Mouse (Mus musculus) erythroblast, embryonic 14.5 days (primary cell): ENCODE results near the gene Tmpo. TPM values are rescaled to one million over a fixed set of nuclear protein-coding genes. Genes with fewer than 3 reads are reported as not detected.

Source experiments
- H3K27me3 ChIP-seq: 2 replicates; pipeline ENCODE4 v1.6.1; 2012; ENCODE audit warnings: inconsistent platforms; ENCODE audit not compliant: control insufficient read depth
- H3K36me3 ChIP-seq: 2 replicates; pipeline ENCODE4 v1.6.1; 2012; ENCODE audit warnings: mild to moderate bottlenecking, inconsistent platforms; ENCODE audit not compliant: control insufficient read depth
- H3K4me1 ChIP-seq: 2 replicates; pipeline ENCODE4 v1.6.1; 2012; ENCODE audit warnings: inconsistent platforms; ENCODE audit not compliant: control insufficient read depth
- H3K4me3 ChIP-seq: replicated peaks from 2 replicates; pipeline ENCODE3; 2012; ENCODE audit warnings: moderate library complexity, mild to moderate bottlenecking, inconsistent platforms
- H3K9me3 ChIP-seq: 2 replicates; pipeline ENCODE4 v1.6.1; 2012; ENCODE audit warnings: low read length, inconsistent platforms, mixed read lengths; ENCODE audit not compliant: control insufficient read depth
- GATA1 ChIP-seq: IDR thresholded peaks from 2 replicates; pipeline ENCODE4 v1.6.1; 2012; ENCODE audit warnings: low read length, inconsistent platforms, mixed read lengths
- TAL1 ChIP-seq: IDR thresholded peaks from 3 replicates; pipeline ENCODE4 v1.6.1; 2012; ENCODE audit warnings: low read length, inconsistent platforms, mixed read lengths
- polyA plus RNA-seq: library from polyadenylated mRNA; stranded (reverse); fragments of >175 nt; gene quantifications from 2 replicates; pipeline ENCODE4 v1.2.3, GENCODE M21; 2012

Tmpo gene
- polyA plus RNA-seq, 1 experiment, result 37.9 TPM

GRCm38 (mm10) chr10:91179834-91180233 lies 1.3 kb downstream of the Tmpo start:
- TF ChIP-seq TAL1, result no peak
- no peak for TF ChIP-seq GATA1
- H3K4me1 ChIP-seq, result peaks cover 57% of the 10 kb centered on the region
- H3K9me3 ChIP-seq, result no peaks in the 10 kb centered on the region
- H3K4me3 ChIP-seq, result peak overlapping the region; percentile 88
- H3K27me3 ChIP-seq, result no peaks in the 10 kb centered on the region
- H3K36me3 ChIP-seq, result peaks cover 6% of the 10 kb centered on the region

GRCm38 (mm10) chr10:91177201-91177600 lies 3.9 kb downstream of the Tmpo start:
- Histone ChIP-seq H3K36me3 (peaks cover 6% of the 10 kb centered on the region), H3K9me3 (no peaks in the 10 kb centered on the region)
- TF ChIP-seq GATA1 (no peak), TAL1 (no peak)

GRCm38 (mm10) chr10:91172329-91173100 lies 8.6 kb downstream of the Tmpo start:
- TF ChIP-seq TAL1, result no peak
- no peak for TF ChIP-seq GATA1
- no peaks in the 10 kb centered on the region for H3K27me3 ChIP-seq
- peak overlapping the region; percentile 100 for H3K4me3 ChIP-seq
- peaks cover 43% of the 10 kb centered on the region for H3K4me1 ChIP-seq
- no peaks in the 10 kb centered on the region for H3K9me3 ChIP-seq
- H3K36me3 ChIP-seq, result peaks cover 24% of the 10 kb centered on the region

More at GRCm38 (mm10) chr10:91177201-91177600, 3.9 kb downstream of the Tmpo start:
- Histone ChIP-seq H3K4me3 (no peak overlapping the region), H3K27me3 (no peaks in the 10 kb centered on the region), H3K4me1 (peaks cover 46% of the 10 kb centered on the region)

- Histone ChIP-seq H3K9me3 (no peaks in the 10 kb centered on the region), H3K27me3 (no peaks in the 10 kb centered on the region), H3K36me3 (peaks cover 33% of the 10 kb centered on the region), H3K4me3 (peak overlapping the region; percentile 100), H3K4me1 (peaks cover 46% of the 10 kb centered on the region)
- TF ChIP-seq TAL1 (no peak), GATA1 (peak; percentile 83)
Observed at GRCm38 (mm10) chr10:91171455-91172328, 9.4 kb downstream of the Tmpo start.

GRCm38 (mm10) chr10:91171041-91171440 lies 10.1 kb downstream of the Tmpo start:
- no peak for TF ChIP-seq GATA1
- no peak for TF ChIP-seq TAL1
- H3K27me3 ChIP-seq, result no peaks in the 10 kb centered on the region
- peaks cover 51% of the 10 kb centered on the region for H3K4me1 ChIP-seq

GRCm38 (mm10) chr10:91170143-91170941 lies 10.8 kb downstream of the Tmpo start:
- Histone ChIP-seq H3K4me1 (peaks cover 56% of the 10 kb centered on the region), H3K27me3 (no peaks in the 10 kb centered on the region), H3K36me3 (peaks cover 46% of the 10 kb centered on the region), H3K4me3 (peak overlapping the region; percentile 100), H3K9me3 (no peaks in the 10 kb centered on the region)
- TF ChIP-seq GATA1 (no peak), TAL1 (no peak)

More at GRCm38 (mm10) chr10:91171041-91171440, 10.1 kb downstream of the Tmpo start:
- Histone ChIP-seq H3K36me3 (peaks cover 39% of the 10 kb centered on the region), H3K4me3 (peak overlapping the region; percentile 100), H3K9me3 (no peaks in the 10 kb centered on the region)

GRCm38 (mm10) chr10:91169414-91170065 lies 11.6 kb downstream of the Tmpo start:
- no peaks in the 10 kb centered on the region for H3K27me3 ChIP-seq
- H3K4me3 ChIP-seq, result peak overlapping the region; percentile 100
- H3K36me3 ChIP-seq, result peaks cover 54% of the 10 kb centered on the region
- peaks cover 60% of the 10 kb centered on the region for H3K4me1 ChIP-seq
- TF ChIP-seq TAL1, result no peak
- no peak for TF ChIP-seq GATA1
- no peaks in the 10 kb centered on the region for H3K9me3 ChIP-seq

- TF ChIP-seq TAL1 (no peak), GATA1 (no peak)
- H3K4me3 ChIP-seq, result peak overlapping the region; percentile 100
- H3K27me3 ChIP-seq, result no peaks in the 10 kb centered on the region
- peaks cover 76% of the 10 kb centered on the region for H3K36me3 ChIP-seq
- peaks cover 67% of the 10 kb centered on the region for H3K4me1 ChIP-seq
- H3K9me3 ChIP-seq, result no peaks in the 10 kb centered on the region
Observed at GRCm38 (mm10) chr10:91167352-91167751, 13.8 kb downstream of the Tmpo start.
